Mouse (Mus musculus): ENCODE measurements around the gene Pno1. TPM values are rescaled to one million over a fixed set of nuclear protein-coding genes. Genes with fewer than 3 reads are reported as not detected.
A peak's percentile ranks its signal among the peaks of the same experiment; 100 is the strongest.

Gene Pno1
- polyA plus RNA-seq, 1 experiment from 2014 or later: 51.5 TPM

DNA sequence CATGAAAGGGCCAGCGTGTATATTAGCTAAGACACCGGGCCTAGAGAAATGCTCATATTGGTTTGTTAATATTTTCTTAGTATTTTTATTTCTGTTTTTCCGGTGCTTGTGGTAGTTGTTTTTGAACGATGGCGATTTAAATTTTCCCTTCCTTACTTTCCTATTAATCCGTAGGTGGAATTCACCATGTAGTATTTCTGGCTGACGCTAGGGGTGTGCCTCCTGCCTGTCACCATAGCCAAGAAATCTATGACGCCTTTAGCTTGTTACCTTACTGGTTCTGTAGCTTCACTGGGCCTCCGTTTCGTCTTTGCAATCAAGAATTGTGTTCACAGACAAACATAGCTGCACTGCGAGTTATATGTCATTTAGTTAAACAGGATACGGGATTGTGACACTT lies 51.1 kb downstream of the Pno1 start:
- Histone ChIP-seq H3K9me3 (ENCODE audit: control insufficient read depth, low read length) (no peaks in the 10 kb centered on the region), H3K4me2 (ENCODE audit: low read length) (peak overlapping the region; percentile 69), H3K27me3 (ENCODE audit: control insufficient read depth, insufficient read depth, low read length) (no peaks in the 10 kb centered on the region), H3K36me3 (ENCODE audit: control insufficient read depth, insufficient read depth, low read length) (no peaks in the 10 kb centered on the region), H3K4me1 (ENCODE audit: control insufficient read depth in 2 of 2, insufficient read depth in 2 of 2, low read length in 2 of 2) (peaks cover 2 to 20% of the 10 kb centered on the region in 2 experiments; a peak in 2 of 4 replicates), H3K27ac (replicated peaks in 1 of 2; ENCODE audit: control insufficient read depth in 1 of 2, insufficient read depth in 1 of 2, low read depth in 2 of 2, low read length in 2 of 2) (peak overlapping the region; percentile 85 to 97), H3K4me3 (ENCODE audit: control insufficient read depth in 1 of 2, insufficient read depth in 1 of 2, low read depth in 1 of 2, low read length in 2 of 2) (peak overlapping the region; percentile 82 to 100), H3K9ac (ENCODE audit: low read length) (peak overlapping the region; percentile 99)
- no peak for ATAC-seq (ENCODE audit: insufficient number of reproducible peaks, insufficient read depth, low FRiP score, low read depth)
- WGBS: under 1% methylated on average over 12 of the region's 12 CpGs

GRCm38 (mm10) chr11:17159738-17160241 lies 51.6 kb downstream of the Pno1 start:
- peak overlapping the region; percentile 82 to 100 for H3K4me3 ChIP-seq (ENCODE audit: control insufficient read depth in 1 of 2, insufficient read depth in 1 of 2, low read depth in 1 of 2, low read length in 2 of 2)
- under 1% methylated on average over 40 of the region's 46 CpGs for WGBS
- peak overlapping the region; percentile 85 to 97 for H3K27ac ChIP-seq (replicated peaks in 1 of 2; ENCODE audit: control insufficient read depth in 1 of 2, insufficient read depth in 1 of 2, low read depth in 2 of 2, low read length in 2 of 2)
- peaks cover 2 to 20% of the 10 kb centered on the region in 2 experiments; a peak in 2 of 4 replicates for H3K4me1 ChIP-seq (ENCODE audit: control insufficient read depth in 2 of 2, insufficient read depth in 2 of 2, low read length in 2 of 2)
- no peaks in the 10 kb centered on the region for H3K9me3 ChIP-seq (ENCODE audit: control insufficient read depth, low read length)
- no peaks in the 10 kb centered on the region for H3K36me3 ChIP-seq (ENCODE audit: control insufficient read depth, insufficient read depth, low read length)
- no peak; the same call in 1 of the 2 replicates for ATAC-seq (ENCODE audit: insufficient number of reproducible peaks, insufficient read depth, low FRiP score, low read depth)
- peak overlapping the region; percentile 99 for H3K9ac ChIP-seq (ENCODE audit: low read length)
- H3K27me3 ChIP-seq (ENCODE audit: control insufficient read depth, insufficient read depth, low read length): no peaks in the 10 kb centered on the region
- peak overlapping the region; percentile 69 for H3K4me2 ChIP-seq (ENCODE audit: low read length)

GRCm38 (mm10) chr11:17158858-17159737 lies 52.3 kb downstream of the Pno1 start, which contains the start of gene Ppp3r1:
Gene Ppp3r1 (plus strand): TSS chr11:17159263.
- Histone ChIP-seq H3K27me3 (ENCODE audit: control insufficient read depth, insufficient read depth, low read length) (no peaks in the 10 kb centered on the region), H3K36me3 (ENCODE audit: control insufficient read depth, insufficient read depth, low read length) (no peaks in the 10 kb centered on the region), H3K27ac (replicated peaks in 1 of 2; ENCODE audit: control insufficient read depth in 1 of 2, insufficient read depth in 1 of 2, low read depth in 2 of 2, low read length in 2 of 2) (peak within 1 kb of the TSS; percentile 85 to 97), H3K9me3 (ENCODE audit: control insufficient read depth, low read length) (no peaks in the 10 kb centered on the region), H3K4me1 (ENCODE audit: control insufficient read depth in 2 of 2, insufficient read depth in 2 of 2, low read length in 2 of 2) (peaks cover 2 to 18% of the 10 kb centered on the region in 2 experiments; a peak in 2 of 4 replicates), H3K9ac (ENCODE audit: low read length) (peak within 1 kb of the TSS; percentile 99), H3K4me3 (ENCODE audit: control insufficient read depth in 1 of 2, insufficient read depth in 1 of 2, low read depth in 1 of 2, low read length in 2 of 2) (peak within 1 kb of the TSS; percentile 82 to 100), H3K4me2 (ENCODE audit: low read length) (peak within 1 kb of the TSS; percentile 69)
- ATAC-seq (ENCODE audit: insufficient number of reproducible peaks, insufficient read depth, low FRiP score, low read depth): peak; percentile 99
- under 1% methylated on average over 76 of the region's 89 CpGs for WGBS

Other genes with a start within 250 kb of the Pno1 start
- gene Cnrip1, start 160.0 kb downstream of the Pno1 start, polyA plus RNA-seq (2014; fragmentation: Nextera tagmentation; extraction: Ambion mirVana): 11.6 and 12.7 TPM in 2 replicates
- gene Plek, start 159.2 kb downstream of the Pno1 start, polyA plus RNA-seq (2014; fragmentation: Nextera tagmentation; extraction: Ambion mirVana): 2.6 and 4.6 TPM in 2 replicates
- gene Ppp3r1, start 52.3 kb downstream of the Pno1 start, polyA plus RNA-seq (2014; fragmentation: Nextera tagmentation; extraction: Ambion mirVana): 82.3 and 83.2 TPM in 2 replicates
- gene Wdr92, start 29.5 kb downstream of the Pno1 start, polyA plus RNA-seq (2014; fragmentation: Nextera tagmentation; extraction: Ambion mirVana): 18.0 and 20.4 TPM in 2 replicates
- gene C1d, start 46.0 kb upstream of the Pno1 start, polyA plus RNA-seq (2014; fragmentation: Nextera tagmentation; extraction: Ambion mirVana): 83.6 and 87.9 TPM in 2 replicates